Mouse (Mus musculus) heart, postnatal 10 days (tissue): ENCODE measurements around the gene Acer3. TPM values are rescaled to one million over a fixed set of nuclear protein-coding genes. Genes with fewer than 3 reads are reported as not detected.

ENCODE experiments used
- DNase-seq, 2 experiments: peaks; one replicate each; pipeline ENCODE4 v3.0.0; 2021
- intact Hi-C: fragments of 180-260 bp; cut with DNase I; formaldehyde crosslinking; loops from one replicate; pipeline ENCODE4 v1.15.1; 2025
- total RNA-seq, 2 experiments: library from RNA; stranded (reverse); gene quantifications; 2 replicates each; pipeline ENCODE4 v1.2.3; 2021

Acer3 gene
- total RNA-seq, 2 experiments from 2014 or later: 15.7 to 16.0 TPM

DNA sequence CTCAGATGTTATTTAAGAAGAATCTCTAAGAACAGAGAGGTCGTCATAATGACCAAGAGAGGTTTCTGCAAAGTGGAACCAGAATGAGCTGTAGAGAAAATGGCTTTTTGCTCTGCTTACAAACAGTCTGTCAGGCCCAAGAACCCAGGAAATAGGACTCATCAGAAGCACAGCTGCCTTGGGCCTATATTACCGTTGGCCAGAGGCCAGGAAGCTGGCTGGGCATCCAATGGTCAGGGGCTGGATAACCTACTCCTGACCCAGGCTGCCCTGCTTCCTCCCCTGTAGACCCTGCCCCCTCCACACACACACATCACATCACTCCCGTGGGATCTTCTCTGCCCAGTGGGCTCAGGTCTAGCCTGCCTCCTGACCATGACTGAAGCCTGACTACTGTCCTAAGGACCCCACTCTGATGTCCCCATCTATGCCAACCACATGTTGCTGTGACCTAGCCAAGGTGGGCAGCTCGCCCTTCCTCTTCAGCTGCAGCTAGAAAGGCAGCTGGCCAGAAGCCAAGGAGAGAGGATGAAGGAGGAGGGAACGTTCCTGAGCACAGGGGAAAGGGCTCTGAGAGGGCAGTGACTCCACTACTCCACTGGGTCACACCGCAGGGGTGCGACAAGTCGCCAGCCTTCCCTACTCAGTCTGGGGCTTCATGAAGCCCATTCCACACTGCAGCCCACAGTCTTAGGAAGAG lies 160.8 kb downstream of the Acer3 start:
- peak in 1 of 2 experiments; percentile 41 for DNase-seq
- intact Hi-C loops: no loop called here

GRCm38 (mm10) chr7:98158481-98158880 lies 162.5 kb downstream of the Acer3 start:
- no peak for DNase-seq
- intact Hi-C loops: loop anchor here (5.0 kb wide), 1 partner anchor 274 kb away; no protein-coding TSS in a partner anchor

GRCm38 (mm10) chr7:98157636-98158332 lies 163.2 kb downstream of the Acer3 start:
- intact Hi-C loops: loop anchor here (5.0 kb wide), 1 partner anchor 275 kb away; no protein-coding TSS in a partner anchor
- no peak for DNase-seq

Other genes with a start within 250 kb of the Acer3 start
- 1 to 10 TPM; 4.2 to 4.6 TPM for gene Myo7a, start 201.7 kb downstream of the Acer3 start, total RNA-seq
- under 1 TPM; 0.12 to 0.14 TPM for gene Omp, start 175.7 kb downstream of the Acer3 start, total RNA-seq
- gene Capn5, start 142.9 kb downstream of the Acer3 start, total RNA-seq: 1 to 10 TPM; 1.9 to 3.0 TPM
- not detected for gene B3gnt6, start 121.7 kb downstream of the Acer3 start, total RNA-seq
- gene Tsku, start 40.1 kb upstream of the Acer3 start, total RNA-seq: 1 to 10 TPM; 6.5 TPM
- under 1 TPM; 0.12 to 0.41 TPM for gene Gucy2d, start 119.2 kb upstream of the Acer3 start, total RNA-seq
- 10 to 100 TPM; 17.9 to 18.7 TPM for gene Lrrc32, start 168.1 kb upstream of the Acer3 start, total RNA-seq